Mouse (Mus musculus) erythroblast, embryonic 14.5 days (primary cell): Measurements from ENCODE around the gene Sox14.

Experiments used
- GATA1 ChIP-seq: IDR thresholded peaks from 2 replicates; pipeline ENCODE4 v1.6.1; 2012; ENCODE audit warnings: low read length, inconsistent platforms, mixed read lengths
- TAL1 ChIP-seq: IDR thresholded peaks from 3 replicates; pipeline ENCODE4 v1.6.1; 2012; ENCODE audit warnings: low read length, inconsistent platforms, mixed read lengths

DNA sequence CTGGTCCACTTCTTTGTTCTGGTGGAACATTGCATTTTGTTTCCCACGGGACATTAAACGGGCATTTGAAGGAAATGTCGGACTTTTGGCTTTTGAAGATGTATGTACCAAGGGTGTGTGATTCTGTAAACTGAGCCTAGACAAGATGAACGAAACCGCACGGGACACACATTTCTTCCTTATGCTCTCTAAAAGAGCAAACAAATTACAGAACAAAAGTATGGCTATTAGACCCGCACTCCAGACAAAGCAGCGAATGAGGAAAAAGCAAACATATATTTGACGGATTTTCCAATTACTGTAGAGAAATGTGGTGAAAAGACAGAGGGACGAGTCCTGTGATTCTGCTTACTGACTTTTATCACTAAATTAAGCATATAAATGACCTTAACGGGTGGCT lies 7.9 kb downstream of the Sox14 start:
- no peak for TF ChIP-seq GATA1
- no peak for TF ChIP-seq TAL1
